Mouse (Mus musculus) left cerebral cortex, postnatal 4 days (tissue): ENCODE measurements around the gene Hist1h2af. TPM values are rescaled to one million over a fixed set of nuclear protein-coding genes. Genes with fewer than 3 reads are reported as not detected.
A peak's percentile ranks its signal among the peaks of the same experiment; 100 is the strongest.
"Not testable (repeated sequence)": the region's sequence is repeated elsewhere in the genome, so short reads cannot be mapped to it uniquely, and the experiment has no call there.

Experiments
- DNase-seq: peaks from one replicate; pipeline ENCODE4 v3.0.0-alpha.2; 2022
- intact Hi-C: fragments of 180-260 bp; cut with DNase I; formaldehyde crosslinking; loops from one replicate; pipeline ENCODE4 v1.15.1; 2025
- total RNA-seq, 2 experiments: library from RNA; stranded (reverse); gene quantifications; 2 replicates each; pipeline ENCODE4 v1.2.3; 2021

The Hist1h2af gene
- total RNA-seq, 2 experiments from 2014 or later: 74.6 to 86.0 TPM

DNA sequence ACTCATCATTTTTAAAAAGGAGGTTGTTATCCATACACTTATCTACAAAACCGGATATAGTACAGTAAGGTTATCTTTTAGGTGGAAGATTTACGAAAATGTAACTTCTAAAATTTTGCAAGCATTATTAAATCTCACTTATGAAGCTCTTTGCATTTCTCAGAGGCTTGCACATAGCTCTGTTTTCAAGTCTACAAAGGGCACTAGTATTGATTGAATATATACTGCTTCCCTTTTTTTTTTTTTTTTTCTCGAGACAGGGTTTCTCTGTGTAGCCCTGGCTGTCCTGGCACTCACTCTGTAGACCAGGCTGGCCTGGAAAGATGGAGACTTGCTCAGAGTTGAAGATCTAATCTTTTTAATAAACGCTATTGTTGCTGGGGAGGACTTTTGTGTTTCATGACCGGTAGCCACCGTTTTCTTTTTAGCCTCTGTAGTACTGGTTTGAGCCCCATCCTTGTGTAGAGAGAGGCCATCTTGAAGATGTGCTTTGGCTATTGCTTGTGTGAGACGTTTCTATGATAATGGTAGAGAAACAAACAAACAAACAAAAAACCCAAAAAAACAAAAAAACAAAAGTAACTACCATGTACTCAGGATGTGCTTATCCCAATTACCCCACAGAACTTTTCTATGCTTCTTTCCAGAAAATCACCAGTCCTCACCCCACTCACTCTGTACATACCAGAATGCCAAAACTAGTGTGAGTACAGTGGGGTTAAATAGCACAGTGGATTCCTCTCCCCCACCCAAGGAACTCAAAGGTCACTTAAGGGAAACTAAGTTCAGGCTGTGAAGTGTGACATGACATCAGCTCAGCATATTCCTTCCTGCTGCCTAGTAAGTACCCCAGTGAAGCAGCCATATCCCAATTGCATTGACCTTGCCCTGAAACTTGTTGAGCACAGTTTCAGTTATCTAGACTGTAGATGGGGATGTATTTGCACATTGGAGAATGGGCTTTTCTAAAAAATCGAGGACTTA, 18.5 kb downstream of the Hist1h2af start:
- intact Hi-C loops: no loop called here
- DNase-seq: no peak

DNA sequence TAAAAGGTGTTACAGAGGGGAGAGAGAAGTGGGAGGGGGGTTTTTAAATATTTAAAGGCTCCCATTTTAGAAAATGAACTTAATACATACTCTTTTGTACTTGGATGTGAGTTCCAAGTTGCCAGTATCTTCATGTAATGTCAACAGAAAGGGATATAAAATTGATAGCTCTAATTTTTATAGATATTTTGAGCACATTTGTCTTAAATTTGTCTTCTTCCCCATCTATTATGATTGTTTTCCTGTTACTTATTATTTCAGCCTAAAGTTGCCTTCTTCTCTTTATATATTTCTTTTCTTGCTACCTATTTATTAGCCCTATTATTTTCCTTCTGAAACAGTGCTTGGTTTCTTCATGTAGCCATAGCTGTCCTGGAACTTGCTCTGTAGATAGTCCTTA, 19.3 kb downstream of the Hist1h2af start, which contains the start of gene Hist1h1d:
TSS of gene Hist1h1d (plus strand) at position 301 of the 400 bp plus-strand sequence.
- intact Hi-C loops: no loop called here
- DNase-seq: no peak

DNA sequence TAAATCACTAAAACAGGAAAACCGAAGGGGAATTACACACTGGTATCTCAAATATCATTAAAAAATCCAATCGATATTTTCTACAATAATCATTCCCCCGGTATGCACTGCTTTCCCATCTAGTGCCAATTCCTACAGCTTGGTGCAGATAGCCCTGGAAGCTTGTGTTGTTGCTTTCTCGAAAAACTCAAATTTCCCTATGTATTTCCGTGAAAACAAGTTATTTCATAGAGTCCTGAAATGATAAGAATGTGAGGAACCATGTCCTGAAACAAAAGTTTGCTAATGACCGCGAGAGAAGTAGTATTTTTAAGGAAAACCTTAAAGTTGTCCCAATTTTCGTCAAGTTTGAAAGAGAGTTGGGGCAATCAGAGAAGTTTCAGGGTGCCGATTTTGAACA, 20.7 kb downstream of the Hist1h2af start:
- intact Hi-C loops: no loop called here

DNA sequence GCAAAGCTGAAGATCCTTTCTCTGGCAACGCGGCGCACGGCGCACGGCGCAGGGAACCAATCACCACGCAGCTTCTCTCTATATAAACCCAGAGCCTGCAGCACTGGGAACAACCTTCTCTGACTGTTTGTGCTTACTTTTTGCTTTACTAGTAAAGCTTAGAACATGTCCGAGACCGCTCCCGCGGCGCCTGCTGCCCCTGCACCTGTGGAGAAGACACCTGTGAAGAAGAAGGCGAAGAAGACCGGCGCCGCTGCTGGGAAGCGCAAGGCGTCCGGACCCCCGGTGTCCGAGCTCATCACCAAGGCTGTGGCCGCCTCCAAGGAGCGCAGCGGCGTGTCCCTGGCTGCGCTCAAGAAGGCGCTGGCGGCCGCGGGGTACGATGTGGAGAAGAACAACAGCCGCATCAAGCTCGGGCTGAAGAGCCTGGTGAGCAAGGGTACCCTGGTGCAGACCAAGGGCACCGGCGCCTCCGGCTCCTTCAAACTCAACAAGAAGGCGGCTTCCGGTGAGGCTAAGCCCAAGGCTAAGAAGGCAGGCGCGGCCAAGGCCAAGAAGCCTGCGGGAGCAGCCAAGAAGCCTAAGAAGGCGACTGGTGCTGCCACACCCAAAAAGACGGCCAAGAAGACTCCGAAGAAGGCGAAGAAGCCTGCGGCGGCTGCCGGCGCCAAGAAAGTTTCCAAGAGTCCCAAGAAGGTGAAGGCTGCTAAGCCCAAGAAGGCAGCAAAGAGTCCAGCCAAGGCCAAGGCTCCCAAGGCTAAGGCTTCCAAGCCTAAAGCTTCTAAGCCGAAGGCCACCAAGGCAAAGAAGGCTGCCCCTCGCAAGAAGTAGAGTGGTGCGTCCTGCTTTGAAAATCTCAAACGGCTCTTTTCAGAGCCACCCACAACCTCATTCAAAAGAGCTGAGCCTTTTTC, 21.5 kb downstream of the Hist1h2af start:
- DNase-seq: peak; percentile 77
- intact Hi-C loops: no loop called here

More for the DNA sequence above, 20.7 kb downstream of the Hist1h2af start:
- DNase-seq: no peak

DNA sequence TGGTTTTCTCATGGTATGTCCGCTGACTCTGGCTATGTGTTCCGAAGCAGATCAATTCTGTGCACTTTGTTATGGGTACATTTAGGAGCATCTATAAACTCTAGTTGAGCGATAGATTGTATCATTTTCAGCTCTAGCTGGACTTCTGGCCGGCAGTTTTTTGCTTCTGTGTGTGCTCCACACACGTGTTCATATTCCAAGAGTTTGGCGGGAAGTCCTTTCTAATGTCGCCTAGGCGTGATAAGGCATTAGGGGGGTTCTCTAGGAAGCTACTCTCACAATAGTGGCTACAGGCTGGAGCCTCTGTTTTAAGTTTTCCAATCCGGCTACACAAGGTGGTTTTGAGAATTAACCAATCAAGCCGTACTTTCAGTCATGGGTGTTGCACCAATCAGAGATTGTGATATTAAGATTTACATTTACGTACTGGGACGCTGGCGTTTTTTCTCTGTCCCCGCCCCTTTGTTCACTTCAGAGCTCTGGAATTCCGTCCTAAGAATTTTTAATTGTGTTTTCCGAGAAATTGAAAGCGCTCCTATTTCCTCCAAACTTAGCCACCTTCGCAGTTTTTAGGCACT, 22.2 kb downstream of the Hist1h2af start:
- peak; percentile 66 for DNase-seq
- intact Hi-C loops: no loop called here

DNA sequence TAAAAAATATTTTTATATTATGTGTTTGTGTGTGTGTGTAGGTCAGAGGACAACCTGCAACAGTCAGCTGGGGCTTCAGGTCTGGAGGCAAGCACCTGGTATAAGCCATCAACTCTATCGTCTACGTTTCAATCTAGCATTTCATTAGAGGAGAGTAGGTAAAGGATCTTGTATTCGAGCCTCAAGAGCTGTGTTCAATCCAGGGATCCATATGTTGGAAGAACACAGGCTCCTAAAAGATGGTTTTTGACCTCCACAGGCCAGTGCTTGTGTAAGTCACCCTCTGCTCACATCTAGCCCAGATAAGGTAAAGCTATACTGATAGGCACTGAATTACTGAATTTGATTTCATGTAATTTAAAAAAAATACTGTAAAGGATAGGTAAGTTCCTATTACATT, 23.2 kb downstream of the Hist1h2af start:
- intact Hi-C loops: no loop called here
- no peak for DNase-seq

DNA sequence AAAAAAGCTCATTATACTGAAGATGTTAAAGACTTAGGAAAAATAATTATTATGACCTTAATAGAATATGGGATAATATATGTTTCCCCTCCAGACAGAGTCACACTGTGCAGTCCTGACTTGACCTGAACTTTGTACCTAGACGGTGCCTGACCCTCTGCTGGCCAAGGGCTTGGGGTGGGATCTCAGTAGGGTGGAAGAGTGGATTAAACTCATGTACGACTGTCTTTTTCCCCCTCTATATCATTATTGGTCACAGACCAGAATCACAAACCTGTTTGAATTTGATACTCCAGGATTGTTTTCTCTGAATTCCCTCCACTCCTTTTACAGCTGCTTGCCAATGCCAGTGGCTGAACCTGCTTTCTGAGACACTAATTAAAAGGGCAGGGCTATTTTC, 27.0 kb downstream of the Hist1h2af start:
- intact Hi-C loops: loop anchor here (10.0 kb wide), 1 partner anchor 194 kb away; the partner anchor contains the start of genes Hist1h2ab, Hist1h3b and Hist1h4b
- DNase-seq: not testable (repeated sequence)

DNA sequence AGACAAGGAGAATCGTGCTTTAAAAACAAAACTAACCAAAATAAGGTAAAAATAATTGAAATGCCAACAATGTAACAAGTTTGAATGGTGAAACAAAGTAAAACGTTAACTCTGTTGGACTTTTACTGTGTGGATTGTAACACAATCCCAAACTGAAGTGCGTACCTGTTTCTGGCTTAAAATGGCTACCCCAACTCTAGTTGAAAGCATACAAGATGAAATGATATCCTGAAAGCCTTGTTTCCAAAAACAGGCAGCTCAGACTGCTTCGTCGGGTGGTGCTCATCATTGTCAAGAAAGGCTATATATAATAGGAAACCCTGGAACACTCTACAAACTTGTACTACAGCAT, 27.8 kb downstream of the Hist1h2af start:
- intact Hi-C loops: loop anchor here (10.0 kb wide), 1 partner anchor 193 kb away; the partner anchor contains the start of genes Hist1h2ab, Hist1h3b and Hist1h4b
- not testable (repeated sequence) for DNase-seq

DNA sequence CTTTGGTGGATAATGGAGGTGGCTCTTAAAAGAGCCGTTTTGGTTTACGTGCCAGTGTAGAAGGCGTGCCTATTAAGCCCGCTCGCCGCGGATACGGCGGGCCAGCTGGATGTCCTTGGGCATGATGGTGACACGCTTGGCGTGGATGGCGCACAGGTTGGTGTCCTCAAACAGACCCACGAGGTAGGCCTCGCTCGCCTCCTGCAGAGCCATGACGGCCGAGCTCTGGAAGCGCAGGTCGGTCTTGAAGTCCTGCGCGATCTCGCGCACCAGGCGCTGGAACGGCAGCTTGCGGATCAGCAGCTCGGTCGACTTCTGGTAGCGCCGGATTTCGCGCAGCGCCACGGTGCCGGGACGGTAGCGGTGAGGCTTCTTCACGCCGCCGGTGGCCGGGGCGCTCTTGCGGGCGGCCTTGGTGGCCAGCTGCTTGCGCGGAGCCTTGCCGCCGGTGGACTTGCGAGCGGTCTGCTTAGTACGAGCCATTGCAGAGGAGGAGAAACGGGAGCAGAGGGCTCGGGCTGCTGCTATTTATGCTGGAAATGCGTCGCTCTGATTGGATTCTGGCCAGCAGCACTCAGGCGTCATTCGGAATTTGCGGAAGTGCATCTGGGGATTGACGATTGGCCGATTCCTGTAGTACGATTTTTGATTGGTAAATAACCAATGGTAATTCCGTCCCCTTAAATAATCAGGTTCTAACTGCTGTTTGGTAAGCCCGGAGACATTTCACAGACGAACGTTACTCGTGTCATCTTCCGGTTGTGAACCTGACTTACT, 28.4 kb downstream of the Hist1h2af start, which contains the start of gene Hist1h3e:
TSS of gene Hist1h3e (minus strand) at position 487 of the 777 bp plus-strand sequence.
- intact Hi-C loops: loop anchor here (10.0 kb wide), 1 partner anchor 193 kb away; the partner anchor contains the start of genes Hist1h2ab, Hist1h3b and Hist1h4b
- peak; percentile 94 for DNase-seq

DNA sequence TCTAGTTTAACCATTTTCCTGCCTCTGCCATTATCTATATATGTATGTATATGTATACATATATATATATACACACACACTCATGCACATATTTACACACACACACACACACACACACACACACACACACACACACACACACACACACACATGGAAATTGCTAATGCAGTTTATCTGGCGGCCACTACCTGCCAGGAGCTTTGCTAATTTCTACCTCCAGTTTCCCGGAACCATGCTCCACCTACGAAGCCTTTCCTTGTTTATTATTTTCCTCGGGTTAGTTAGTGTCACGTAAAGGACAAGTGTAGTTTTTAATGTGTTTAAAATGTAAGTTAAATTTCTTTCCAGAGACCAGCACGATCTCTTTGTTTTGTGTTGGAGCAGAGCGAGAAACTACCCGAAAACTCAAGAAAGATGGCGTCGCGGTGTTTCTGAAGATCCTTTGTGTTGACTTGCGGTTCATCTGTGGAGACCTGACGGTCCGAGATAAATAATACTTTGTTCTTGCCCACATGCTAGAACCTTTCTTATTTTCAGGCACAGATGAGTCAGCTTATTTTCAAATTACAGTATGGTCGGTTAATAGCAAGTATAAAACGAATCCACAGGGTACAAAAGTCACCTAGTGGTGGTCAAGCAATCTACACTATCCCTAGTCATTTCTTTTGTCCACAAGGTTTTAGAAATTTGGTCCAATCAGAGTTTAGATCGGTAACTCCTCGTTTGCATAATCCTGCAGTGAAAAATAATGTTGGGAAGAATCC, 29.2 kb downstream of the Hist1h2af start:
- intact Hi-C loops: loop anchor here (10.0 kb wide), 1 partner anchor 192 kb away; the partner anchor contains the start of genes Hist1h2ab, Hist1h3b and Hist1h4b
- no peak for DNase-seq

DNA sequence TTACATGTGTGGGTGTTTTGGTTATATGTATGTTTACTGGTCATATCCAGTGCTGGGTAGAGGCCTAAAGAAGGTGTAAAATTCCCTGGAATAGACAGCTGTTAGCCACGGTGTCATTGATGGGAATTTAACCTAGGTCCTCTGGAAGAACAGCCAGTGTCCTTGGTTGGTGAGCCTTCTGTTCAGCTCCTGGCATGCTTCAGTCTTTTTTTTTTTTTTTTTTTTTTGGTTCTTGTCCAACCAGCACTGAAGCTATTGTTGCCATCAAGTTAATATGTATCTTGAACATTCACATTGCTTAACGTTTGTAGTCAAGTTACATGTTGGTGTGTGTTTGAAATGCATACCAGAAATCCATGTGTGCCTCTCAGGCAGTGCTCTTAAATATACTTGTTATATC, 30.8 kb downstream of the Hist1h2af start:
- intact Hi-C loops: loop anchor here (10.0 kb wide), 1 partner anchor 190 kb away; the partner anchor contains the start of genes Hist1h2ab, Hist1h3b and Hist1h4b
- DNase-seq: no peak

DNA sequence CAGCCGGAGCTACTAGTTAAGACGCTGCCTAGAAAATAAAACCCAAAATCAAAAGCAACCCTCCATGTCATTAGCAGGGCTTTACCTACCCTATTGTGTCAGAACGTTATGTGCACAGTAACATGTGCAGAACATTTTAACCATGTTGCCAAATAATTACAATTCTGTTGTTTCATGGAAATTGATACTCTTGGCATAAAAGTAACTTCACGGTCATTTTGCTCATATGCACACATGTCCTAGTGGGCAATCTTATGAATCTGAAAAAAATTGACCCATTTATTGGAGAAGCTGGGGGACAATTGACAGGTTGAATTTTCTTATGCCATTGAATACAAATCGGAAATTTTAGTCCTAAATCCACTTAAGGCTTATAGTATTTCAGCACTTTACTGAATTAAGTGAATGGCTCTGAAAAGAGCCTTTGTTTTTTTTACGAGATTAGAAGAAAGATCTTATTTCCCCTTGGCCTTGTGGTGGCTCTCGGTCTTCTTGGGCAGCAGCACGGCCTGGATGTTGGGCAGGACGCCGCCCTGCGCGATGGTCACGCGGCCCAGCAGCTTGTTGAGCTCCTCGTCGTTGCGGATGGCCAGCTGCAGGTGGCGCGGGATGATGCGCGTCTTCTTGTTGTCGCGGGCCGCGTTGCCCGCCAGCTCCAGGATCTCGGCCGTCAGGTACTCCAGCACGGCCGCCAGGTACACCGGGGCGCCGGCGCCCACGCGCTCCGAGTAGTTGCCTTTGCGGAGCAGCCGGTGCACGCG, 36.7 kb downstream of the Hist1h2af start:
- intact Hi-C loops, DNase-seq: not testable (repeated sequence)

DNA sequence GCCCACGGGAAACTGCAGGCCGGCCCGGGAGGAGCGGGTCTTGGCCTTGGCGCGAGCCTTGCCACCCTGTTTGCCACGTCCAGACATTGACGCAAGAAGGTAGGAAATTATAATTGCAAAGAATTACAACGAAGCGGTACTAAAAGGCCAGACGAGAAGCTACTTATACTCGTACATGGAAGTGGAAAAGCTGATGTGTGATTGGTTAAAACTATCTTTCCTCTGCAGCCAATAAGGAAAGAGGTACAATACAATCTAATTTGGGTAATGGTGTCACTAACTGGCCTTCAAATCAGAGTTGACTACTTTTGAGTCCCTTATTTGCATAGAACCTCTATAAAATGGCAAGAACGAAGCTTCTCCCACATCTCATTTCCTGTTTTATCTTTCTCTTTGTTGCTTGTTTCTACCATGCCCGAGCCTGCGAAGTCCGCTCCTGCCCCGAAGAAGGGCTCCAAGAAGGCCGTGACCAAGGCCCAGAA, 37.4 kb downstream of the Hist1h2af start, which contains the start of the genes Hist1h2ae and Hist1h2bg:
TSS of gene Hist1h2ae (minus strand) at position 199 of the 482 bp plus-strand sequence.
TSS of gene Hist1h2bg (plus strand) at position 375 of the 482 bp plus-strand sequence.
- intact Hi-C loops: no loop called here
- DNase-seq: peak; percentile 57

DNA sequence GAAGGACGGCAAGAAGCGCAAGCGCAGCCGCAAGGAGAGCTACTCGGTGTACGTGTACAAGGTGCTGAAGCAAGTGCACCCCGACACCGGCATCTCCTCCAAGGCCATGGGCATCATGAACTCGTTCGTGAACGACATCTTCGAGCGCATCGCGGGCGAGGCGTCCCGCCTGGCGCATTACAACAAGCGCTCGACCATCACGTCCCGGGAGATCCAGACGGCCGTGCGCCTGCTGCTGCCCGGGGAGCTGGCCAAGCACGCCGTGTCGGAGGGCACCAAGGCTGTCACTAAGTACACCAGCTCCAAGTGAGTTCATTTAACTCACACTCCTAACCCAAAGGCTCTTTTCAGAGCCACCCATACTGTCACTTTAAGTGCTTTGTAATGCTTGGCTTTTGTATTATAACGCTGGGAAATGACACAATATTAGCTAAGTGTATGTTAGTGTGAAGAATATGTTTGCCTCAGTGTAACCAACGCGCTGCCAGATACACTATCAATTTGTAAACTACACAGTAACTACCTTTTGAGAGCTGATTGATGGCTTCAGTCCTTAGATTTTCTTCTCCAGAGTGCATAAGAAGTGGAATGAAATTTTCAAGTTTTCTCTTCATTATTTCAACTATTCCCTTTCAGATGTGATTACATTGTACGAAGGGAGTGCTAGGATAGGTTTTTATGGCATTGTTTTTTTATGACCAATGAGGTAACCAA, 38.0 kb downstream of the Hist1h2af start:
- intact Hi-C loops, DNase-seq: not testable (repeated sequence)

DNA sequence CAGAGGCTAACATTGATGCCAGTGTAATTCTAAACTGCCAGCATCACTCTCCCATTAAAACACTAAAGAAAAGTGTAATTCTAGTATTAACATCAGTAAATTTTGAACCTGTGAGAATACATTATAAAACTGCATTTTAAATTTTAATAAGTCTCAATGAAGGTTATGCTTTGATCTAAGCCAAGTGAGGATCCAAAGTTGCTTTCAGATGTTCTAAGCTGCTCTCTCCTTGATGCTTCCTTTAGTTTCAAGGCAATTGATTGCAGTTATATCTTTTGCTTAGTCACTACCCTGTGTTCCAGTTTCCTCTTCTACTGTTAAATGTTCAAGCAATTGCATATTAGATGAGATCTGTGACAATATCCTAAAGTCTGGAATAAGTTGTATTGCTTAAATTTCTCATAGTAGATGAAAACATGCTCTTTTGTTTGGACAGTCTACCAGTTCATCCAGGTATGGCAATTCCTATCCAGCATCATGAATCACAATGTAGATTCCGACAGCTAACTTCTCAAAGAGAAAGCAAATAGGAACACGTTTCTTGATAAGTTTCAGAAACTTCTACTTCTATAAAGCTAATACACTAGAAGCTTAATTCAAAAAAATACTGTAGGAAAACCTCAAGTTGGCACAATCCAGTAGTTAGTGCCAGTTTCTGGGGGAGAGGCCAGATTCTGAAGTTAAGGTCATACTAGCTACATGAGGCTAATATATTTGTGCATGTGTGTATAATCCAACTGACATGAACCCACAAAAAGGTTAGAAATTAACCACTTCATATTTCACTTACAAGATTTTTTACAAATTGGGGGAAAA, 38.7 kb downstream of the Hist1h2af start:
- DNase-seq: no peak
- intact Hi-C loops: no loop called here
